Mouse (Mus musculus): ENCODE results near the gene Gm29609. TPM values are rescaled to one million over a fixed set of nuclear protein-coding genes. Genes with fewer than 3 reads are reported as not detected.

The Gm29609 gene
- polyA plus RNA-seq, 1 experiment: not detected

GRCm38 (mm10) chr5:31192939-31193630, 13.4 kb upstream of the Gm29609 start, which contains the start of the genes Snx17 and Eif2b4:
TSS of gene Snx17 (plus strand) at chr5:31193227.
TSS of gene Eif2b4 (minus strand) at chr5:31193430.
- peak within 1 kb of the TSS; percentile 91 for H3K4me3 ChIP-seq (ENCODE audit: insufficient read depth, low read depth, low read length)
- TF ChIP-seq POLR2A (IDR thresholded peaks at IDR 0.05; ENCODE audit: insufficient read depth, low read depth, low read length) (peak; percentile 25), CTCF (IDR thresholded peaks at IDR 0.05; ENCODE audit: insufficient read depth, low read depth, low read length) (no peak)
- H3K4me1 ChIP-seq (ENCODE audit: control insufficient read depth, insufficient read depth, low read length): peaks cover 7% of the 10 kb centered on the region
- H3K27ac ChIP-seq (ENCODE audit: insufficient read depth, low read depth, low read length): peak within 1 kb of the TSS; percentile 82
- under 1% methylated on average over 48 of the region's 48 CpGs for WGBS

GRCm38 (mm10) chr5:31192045-31192938, 12.6 kb upstream of the Gm29609 start:
- Histone ChIP-seq H3K4me1 (ENCODE audit: control insufficient read depth, insufficient read depth, low read length) (peaks cover 7% of the 10 kb centered on the region), H3K27ac (ENCODE audit: insufficient read depth, low read depth, low read length) (peak overlapping the region; percentile 66), H3K4me3 (ENCODE audit: insufficient read depth, low read depth, low read length) (peak overlapping the region; percentile 91)
- WGBS: 11% methylated on average over 42 of the region's 42 CpGs
- TF ChIP-seq POLR2A (IDR thresholded peaks at IDR 0.05; ENCODE audit: insufficient read depth, low read depth, low read length) (no peak), CTCF (IDR thresholded peaks at IDR 0.05; ENCODE audit: insufficient read depth, low read depth, low read length) (no peak)

GRCm38 (mm10) chr5:31190201-31190600, 10.5 kb upstream of the Gm29609 start:
- no peak overlapping the region for H3K27ac ChIP-seq (ENCODE audit: insufficient read depth, low read depth, low read length)
- H3K4me3 ChIP-seq (ENCODE audit: insufficient read depth, low read depth, low read length): no peak overlapping the region
- peaks cover 7% of the 10 kb centered on the region for H3K4me1 ChIP-seq (ENCODE audit: control insufficient read depth, insufficient read depth, low read length)
- WGBS: 90% methylated on average over 9 of the region's 9 CpGs
- TF ChIP-seq POLR2A (IDR thresholded peaks at IDR 0.05; ENCODE audit: insufficient read depth, low read depth, low read length) (no peak), CTCF (IDR thresholded peaks at IDR 0.05; ENCODE audit: insufficient read depth, low read depth, low read length) (no peak)

- WGBS: 73% methylated on average over 4 of the region's 4 CpGs
- Histone ChIP-seq H3K27ac (ENCODE audit: insufficient read depth, low read depth, low read length) (no peak overlapping the region), H3K4me3 (ENCODE audit: insufficient read depth, low read depth, low read length) (no peak overlapping the region), H3K4me1 (ENCODE audit: control insufficient read depth, insufficient read depth, low read length) (peaks cover 7% of the 10 kb centered on the region)
- TF ChIP-seq POLR2A (IDR thresholded peaks at IDR 0.05; ENCODE audit: insufficient read depth, low read depth, low read length) (no peak), CTCF (IDR thresholded peaks at IDR 0.05; ENCODE audit: insufficient read depth, low read depth, low read length) (no peak)
These were observed 8.6 kb upstream of the Gm29609 start for GRCm38 (mm10) chr5:31188223-31188840.

- WGBS: 61% methylated on average over 4 of the region's 4 CpGs
- no peak overlapping the region for H3K27ac ChIP-seq (ENCODE audit: insufficient read depth, low read depth, low read length)
- no peak overlapping the region for H3K4me3 ChIP-seq (ENCODE audit: insufficient read depth, low read depth, low read length)
- TF ChIP-seq CTCF (IDR thresholded peaks at IDR 0.05; ENCODE audit: insufficient read depth, low read depth, low read length): no peak
- 0 out of 2 replicates have a peak, but pooled peaks cover 3% of the 10 kb centered on the region for H3K4me1 ChIP-seq (ENCODE audit: control insufficient read depth, insufficient read depth, low read length)
These were observed 4.0 kb upstream of the Gm29609 start for GRCm38 (mm10) chr5:31183678-31184077.

- TF ChIP-seq CTCF (IDR thresholded peaks at IDR 0.05; ENCODE audit: insufficient read depth, low read depth, low read length) (no peak), POLR2A (IDR thresholded peaks at IDR 0.05; ENCODE audit: insufficient read depth, low read depth, low read length) (no peak)
- no peak overlapping the region for H3K4me3 ChIP-seq (ENCODE audit: insufficient read depth, low read depth, low read length)
- H3K4me1 ChIP-seq (ENCODE audit: control insufficient read depth, insufficient read depth, low read length): 0 out of 2 replicates have a peak, but pooled peaks cover 3% of the 10 kb centered on the region
- H3K27ac ChIP-seq (ENCODE audit: insufficient read depth, low read depth, low read length): no peak overlapping the region
- 94% methylated on average over 9 of the region's 9 CpGs for WGBS
These were observed 1.6 kb upstream of the Gm29609 start for GRCm38 (mm10) chr5:31181183-31181770.

GRCm38 (mm10) chr5:31179301-31179765, 378 bp downstream of the Gm29609 start:
- WGBS: 0% methylated on average over 25 of the region's 25 CpGs
- Histone ChIP-seq H3K4me3 (ENCODE audit: insufficient read depth, low read depth, low read length) (peak overlapping the region; percentile 70), H3K27ac (ENCODE audit: insufficient read depth, low read depth, low read length) (no peak overlapping the region), H3K4me1 (ENCODE audit: control insufficient read depth, insufficient read depth, low read length) (0 out of 2 replicates have a peak, but pooled peaks cover 3% of the 10 kb centered on the region)
- no peak for TF ChIP-seq CTCF (IDR thresholded peaks at IDR 0.05; ENCODE audit: insufficient read depth, low read depth, low read length)
- no peak for TF ChIP-seq POLR2A (IDR thresholded peaks at IDR 0.05; ENCODE audit: insufficient read depth, low read depth, low read length)

- TF ChIP-seq CTCF (IDR thresholded peaks at IDR 0.05; ENCODE audit: insufficient read depth, low read depth, low read length) (no peak), POLR2A (IDR thresholded peaks at IDR 0.05; ENCODE audit: insufficient read depth, low read depth, low read length) (no peak)
- Histone ChIP-seq H3K4me3 (ENCODE audit: insufficient read depth, low read depth, low read length) (no peak overlapping the region), H3K4me1 (ENCODE audit: control insufficient read depth, insufficient read depth, low read length) (no peaks in the 10 kb centered on the region), H3K27ac (ENCODE audit: insufficient read depth, low read depth, low read length) (no peak overlapping the region)
- WGBS: 91% methylated on average over 4 of the region's 4 CpGs
These were observed 11.1 kb downstream of the Gm29609 start for GRCm38 (mm10) chr5:31168630-31169029.
